Mouse (Mus musculus) hindbrain, embryonic 11.5 days (tissue): Measurements from ENCODE around the gene Lrrc74a. TPM values are rescaled to one million over a fixed set of nuclear protein-coding genes. Genes with fewer than 3 reads are reported as not detected.

ENCODE experiments used
- ATAC-seq: fragments of 200-750 bp; cut with Nextera tagmentation; 2 replicates; pipeline ENCODE4 v1.8.0; 2017; ENCODE audit warnings: mild to moderate bottlenecking, moderate TSS enrichment, moderate library complexity; ENCODE audit not compliant: low FRiP score
- DNase-seq: peaks from one replicate; pipeline ENCODE4 v3.0.0-alpha.2; 2015; ENCODE audit warnings: low spot score
- H3K27ac ChIP-seq: fragments of 300-500 bp; sonication (generic); 2 replicates; pipeline ENCODE4 v1.5.1; 2014; ENCODE audit warnings: mild to moderate bottlenecking, low read depth, low read length
- H3K27me3 ChIP-seq: fragments of 300-500 bp; sonication (generic); 2 replicates; pipeline ENCODE4 v1.6.1; 2014; ENCODE audit warnings: mild to moderate bottlenecking, low read length, moderate library complexity, mixed read lengths; ENCODE audit not compliant: control insufficient read depth, insufficient read depth
- H3K36me3 ChIP-seq: fragments of 300-500 bp; sonication (generic); 2 replicates; pipeline ENCODE4 v1.6.1; 2014; ENCODE audit warnings: mild to moderate bottlenecking, low read length, moderate library complexity, mixed read lengths; ENCODE audit not compliant: control insufficient read depth, insufficient read depth
- H3K4me1 ChIP-seq: fragments of 300-500 bp; sonication (generic); replicated peaks from 2 replicates; pipeline ENCODE4 v1.6.1; 2014; ENCODE audit warnings: low read length, mixed read lengths; ENCODE audit not compliant: control insufficient read depth, insufficient read depth
- H3K4me2 ChIP-seq: fragments of 300-500 bp; sonication (generic); replicated peaks from 2 replicates; pipeline ENCODE4 v1.6.1; 2014; ENCODE audit warnings: mild to moderate bottlenecking, low read depth, low read length
- H3K4me3 ChIP-seq: fragments of 300-500 bp; sonication (generic); 2 replicates; pipeline ENCODE4 v1.5.1; 2014; ENCODE audit warnings: low read depth, low read length
- H3K9ac ChIP-seq: fragments of 300-500 bp; sonication (generic); 2 replicates; pipeline ENCODE4 v1.6.1; 2014; ENCODE audit warnings: low read depth, low read length
- H3K9me3 ChIP-seq: fragments of 300-500 bp; sonication (generic); 2 replicates; pipeline ENCODE4 v1.6.1; 2016; ENCODE audit warnings: low read length; ENCODE audit not compliant: control insufficient read depth
- WGBS: fragments of 180-500 bp; shearing (Covaris S2); extraction: QIAGEN DNeasy Blood & Tissue Kit; methylation state at CpG from one replicate; pipeline ENCODE4 v1.1.7; 2014; 5-methylcytosine and 5-hydroxymethylcytosine counted together
- polyA plus RNA-seq: library from polyadenylated mRNA; unstranded; fragments of >200 nt; fragmentation: Nextera tagmentation; extraction: Ambion mirVana; gene quantifications from 2 replicates; pipeline ENCODE4 v1.2.1, GENCODE M21; 2014

Gene Lrrc74a
- polyA plus RNA-seq, 1 experiment from 2014 or later = not detected

DNA sequence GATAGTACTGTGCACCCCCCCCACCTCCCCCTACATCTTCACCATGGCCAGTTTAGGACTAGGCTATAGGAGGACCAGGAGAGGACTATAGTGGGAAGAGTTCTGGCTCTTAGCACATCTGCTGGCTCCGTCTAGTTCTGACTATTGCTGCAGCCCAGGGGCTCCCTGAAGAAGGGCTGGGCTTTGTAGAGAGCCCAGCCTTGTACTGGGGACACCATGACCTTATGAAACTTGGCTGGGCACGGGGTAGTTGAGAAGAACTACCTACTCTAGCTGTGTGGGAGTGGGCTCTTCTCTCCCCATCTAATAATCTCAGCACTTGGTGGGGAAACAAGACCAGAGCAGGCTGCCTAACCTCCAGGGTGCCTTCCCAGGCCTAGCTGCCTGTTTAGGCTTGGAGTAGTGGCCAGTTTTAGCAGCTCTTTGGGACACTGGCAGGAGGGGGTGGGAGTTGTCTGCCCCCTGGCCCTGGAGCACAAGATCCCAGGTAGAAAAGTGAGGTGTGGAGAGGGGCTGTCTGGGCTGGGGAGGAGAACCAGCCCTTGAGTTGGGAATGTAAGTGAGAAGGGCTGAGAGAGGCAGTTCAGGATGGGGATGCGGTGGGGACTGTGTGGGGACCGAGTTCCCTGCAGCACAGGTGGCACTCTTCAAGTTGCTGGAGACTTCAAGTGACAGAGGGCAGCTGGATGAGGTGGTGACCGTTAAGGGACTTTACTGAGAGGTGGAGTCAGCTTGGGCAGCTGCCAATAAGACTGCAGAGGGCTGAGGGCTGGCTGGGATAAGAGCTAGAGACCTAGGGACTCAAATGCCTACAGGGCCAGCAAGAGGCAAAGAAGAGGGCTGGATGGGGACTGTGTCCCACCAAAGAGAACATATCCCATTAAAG is 41.5 kb upstream of the Lrrc74a start:
- H3K36me3 ChIP-seq = no peaks in the 10 kb centered on the region; the same call in 1 of the 2 replicates
- DNase-seq (no peak), ATAC-seq (no peak)
- 82% methylated on average over 5 of the region's 5 CpGs for WGBS
- H3K4me2 ChIP-seq = no peak overlapping the region
- H3K27me3 ChIP-seq = no peaks in the 10 kb centered on the region
- H3K4me3 ChIP-seq = no peak overlapping the region
- no peak overlapping the region for H3K9ac ChIP-seq
- H3K27ac ChIP-seq = no peak overlapping the region
- no peaks in the 10 kb centered on the region for H3K4me1 ChIP-seq
- no peaks in the 10 kb centered on the region for H3K9me3 ChIP-seq

DNA sequence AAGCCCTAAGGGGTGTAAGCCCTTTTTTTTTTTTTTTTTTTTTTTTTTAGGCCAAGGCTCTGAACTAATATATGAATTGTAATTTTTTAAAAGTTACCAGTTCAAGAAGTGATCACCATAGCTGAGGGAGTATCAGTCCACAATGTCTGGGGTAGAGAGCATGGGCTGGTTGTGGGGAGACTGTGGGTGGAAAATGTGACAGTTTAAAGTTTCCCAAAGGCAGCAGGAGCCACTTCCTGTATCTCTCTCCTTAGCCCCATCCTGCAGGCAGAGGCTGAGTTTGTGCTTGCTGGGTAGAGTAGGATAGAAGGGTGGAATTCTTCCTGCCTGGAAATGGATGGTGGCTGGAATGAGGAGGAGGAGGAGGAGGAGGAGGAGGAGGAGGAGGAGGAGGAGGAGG is 40.8 kb upstream of the Lrrc74a start:
- Histone ChIP-seq H3K27me3 (no peaks in the 10 kb centered on the region), H3K9ac (no peak overlapping the region), H3K27ac (no peak overlapping the region), H3K4me3 (no peak overlapping the region), H3K4me1 (no peaks in the 10 kb centered on the region), H3K4me2 (no peak overlapping the region), H3K36me3 (no peaks in the 10 kb centered on the region; the same call in 1 of the 2 replicates), H3K9me3 (no peaks in the 10 kb centered on the region)
- ATAC-seq (no peak), DNase-seq (no peak)

DNA sequence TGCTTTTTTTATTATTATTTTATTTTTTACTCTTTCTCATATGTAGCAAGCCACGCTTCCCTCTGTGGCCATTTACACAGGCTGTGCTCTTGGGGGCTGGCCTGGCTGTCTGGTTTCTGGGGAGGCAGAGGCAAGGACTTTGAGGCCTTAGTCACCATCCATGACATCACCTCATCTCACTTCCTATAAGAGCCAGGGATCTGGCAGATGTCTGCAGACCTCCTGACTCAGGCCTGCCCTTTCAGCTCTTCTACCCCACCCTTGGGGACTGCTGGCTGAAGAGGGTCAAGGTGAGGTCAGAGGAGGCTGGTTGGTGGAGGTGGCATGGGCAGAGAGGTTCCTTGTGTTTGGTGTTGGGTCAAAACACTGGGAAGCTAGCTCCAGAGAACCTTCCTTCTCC is 39.7 kb upstream of the Lrrc74a start:
- no peak overlapping the region for H3K27ac ChIP-seq
- H3K36me3 ChIP-seq = no peaks in the 10 kb centered on the region; the same call in 1 of the 2 replicates
- ATAC-seq (no peak), DNase-seq (no peak)
- 86% methylated on average over 1 of the region's 1 CpGs for WGBS
- H3K4me3 ChIP-seq = no peak overlapping the region
- no peak overlapping the region for H3K9ac ChIP-seq
- H3K27me3 ChIP-seq = no peaks in the 10 kb centered on the region
- no peaks in the 10 kb centered on the region for H3K9me3 ChIP-seq
- no peaks in the 10 kb centered on the region for H3K4me1 ChIP-seq
- H3K4me2 ChIP-seq = no peak overlapping the region

DNA sequence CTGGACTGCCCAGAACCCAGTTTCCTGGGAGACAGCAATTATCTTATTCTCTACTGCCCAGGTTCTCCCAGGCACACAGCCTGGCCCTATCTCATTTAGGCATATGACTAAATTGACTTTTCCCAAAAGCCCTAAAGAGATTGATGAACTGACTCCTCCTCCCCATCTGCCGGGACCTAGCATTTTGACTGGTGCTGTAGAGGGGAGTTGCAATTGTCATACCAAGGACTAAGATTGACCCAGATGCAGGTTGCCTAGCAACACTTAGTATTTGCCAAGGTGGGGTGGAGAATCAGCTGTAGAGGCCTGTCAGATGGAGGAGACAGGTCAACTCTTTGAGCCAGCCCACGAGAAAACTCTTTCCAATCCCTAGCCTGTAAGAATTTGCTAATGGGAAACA is 36.2 kb upstream of the Lrrc74a start:
- no peaks in the 10 kb centered on the region for H3K27me3 ChIP-seq
- H3K4me2 ChIP-seq = no peak overlapping the region
- H3K4me1 ChIP-seq = peaks cover 7% of the 10 kb centered on the region; the same call in 1 of the 2 replicates
- no peak overlapping the region for H3K27ac ChIP-seq
- H3K9me3 ChIP-seq = no peaks in the 10 kb centered on the region
- no peak overlapping the region for H3K4me3 ChIP-seq
- H3K9ac ChIP-seq = no peak overlapping the region
- H3K36me3 ChIP-seq = no peaks in the 10 kb centered on the region; the same call in 1 of the 2 replicates
- DNase-seq (peak; percentile 36), ATAC-seq (peak; percentile 33; the same call in 1 of the 2 replicates)
- 54% methylated on average over 2 of the region's 2 CpGs for WGBS

DNA sequence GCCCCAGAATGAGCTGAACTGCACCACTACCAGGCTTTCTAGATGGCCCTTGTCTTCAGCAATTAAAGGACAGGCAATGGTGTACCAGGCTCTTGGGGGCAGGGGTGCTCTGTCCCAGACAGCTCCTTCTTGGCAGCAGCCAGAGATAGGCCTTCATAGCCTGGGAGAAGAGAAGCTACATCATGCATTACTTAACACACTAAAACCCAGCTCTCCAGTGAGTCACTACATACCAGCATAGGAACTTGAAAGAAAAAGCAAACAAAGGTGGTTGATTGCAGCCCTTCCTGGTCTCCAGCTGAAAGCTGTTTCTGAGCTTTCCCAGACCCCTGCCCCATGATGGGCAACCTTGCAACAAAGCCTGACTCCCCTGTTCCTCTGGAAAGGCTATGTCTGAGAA is 35.6 kb upstream of the Lrrc74a start:
- no peak for DNase-seq
- peak overlapping the region; percentile 86; the same call in 1 of the 2 replicates for H3K27ac ChIP-seq
- H3K9me3 ChIP-seq = no peaks in the 10 kb centered on the region
- H3K4me1 ChIP-seq = peaks cover 7% of the 10 kb centered on the region; the same call in 1 of the 2 replicates
- no peak for ATAC-seq
- no peak overlapping the region for H3K4me2 ChIP-seq
- H3K36me3 ChIP-seq = no peaks in the 10 kb centered on the region; the same call in 1 of the 2 replicates
- no peak overlapping the region for H3K9ac ChIP-seq
- H3K27me3 ChIP-seq = no peaks in the 10 kb centered on the region
- no peak overlapping the region for H3K4me3 ChIP-seq

DNA sequence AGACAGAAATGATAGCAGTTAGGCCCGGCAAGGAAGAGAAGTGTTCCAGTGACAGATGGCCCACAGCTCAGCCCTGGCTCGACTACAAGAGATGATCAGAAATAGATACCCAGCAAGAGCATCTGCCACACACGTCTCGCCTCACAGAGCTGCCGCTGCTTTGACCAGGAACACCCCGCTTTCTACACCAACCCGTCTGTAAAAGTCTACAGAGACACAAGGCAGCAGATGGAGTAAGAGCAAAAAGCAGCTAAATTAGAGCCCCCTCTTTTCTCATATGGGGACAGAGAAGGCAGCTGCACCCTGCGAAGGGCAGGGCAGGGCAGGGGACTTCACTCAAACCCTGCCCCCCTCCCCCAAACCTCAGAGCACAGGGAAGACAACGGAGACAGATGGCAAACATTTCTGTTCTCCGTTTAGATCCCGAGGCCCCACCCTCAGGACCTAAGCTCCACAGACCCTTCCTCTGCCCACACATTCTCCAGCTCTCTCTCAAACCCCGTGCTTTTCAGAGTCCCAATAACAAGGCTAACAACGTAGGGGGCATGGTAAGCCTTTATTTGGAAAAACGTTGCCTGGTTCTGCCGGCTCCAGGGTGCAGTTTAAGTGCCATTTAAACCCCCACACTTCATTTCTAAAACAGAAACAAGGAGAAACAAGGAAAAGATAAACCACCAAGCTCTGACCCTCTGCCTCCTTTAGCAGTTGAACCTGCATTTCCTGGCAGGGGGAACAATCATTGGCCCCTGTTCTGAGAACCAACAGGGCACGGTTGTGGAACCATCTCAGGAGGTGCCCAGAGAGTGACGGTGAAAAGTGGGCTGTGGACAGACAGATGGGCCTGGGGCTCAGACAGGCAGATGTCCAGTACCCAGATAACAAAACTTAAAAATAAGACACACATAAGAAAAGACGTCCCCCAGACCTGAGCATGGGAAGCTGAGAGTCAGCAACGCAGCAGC is 33.9 kb upstream of the Lrrc74a start:
- no peak overlapping the region for H3K9ac ChIP-seq
- ATAC-seq (peak; percentile 73), DNase-seq (peak; percentile 52)
- WGBS = 33% methylated on average over 19 of the region's 19 CpGs
- H3K27me3 ChIP-seq = no peaks in the 10 kb centered on the region
- peak overlapping the region; percentile 86 for H3K27ac ChIP-seq
- H3K9me3 ChIP-seq = no peaks in the 10 kb centered on the region
- H3K4me2 ChIP-seq = 0 out of 2 replicates have a peak overlapping the region, but pooled peaks have one; percentile 15
- no peaks in the 10 kb centered on the region; the same call in 1 of the 2 replicates for H3K36me3 ChIP-seq
- peaks cover 7% of the 10 kb centered on the region; the same call in 1 of the 2 replicates for H3K4me1 ChIP-seq
- peak overlapping the region; percentile 3; the same call in 1 of the 2 replicates for H3K4me3 ChIP-seq

DNA sequence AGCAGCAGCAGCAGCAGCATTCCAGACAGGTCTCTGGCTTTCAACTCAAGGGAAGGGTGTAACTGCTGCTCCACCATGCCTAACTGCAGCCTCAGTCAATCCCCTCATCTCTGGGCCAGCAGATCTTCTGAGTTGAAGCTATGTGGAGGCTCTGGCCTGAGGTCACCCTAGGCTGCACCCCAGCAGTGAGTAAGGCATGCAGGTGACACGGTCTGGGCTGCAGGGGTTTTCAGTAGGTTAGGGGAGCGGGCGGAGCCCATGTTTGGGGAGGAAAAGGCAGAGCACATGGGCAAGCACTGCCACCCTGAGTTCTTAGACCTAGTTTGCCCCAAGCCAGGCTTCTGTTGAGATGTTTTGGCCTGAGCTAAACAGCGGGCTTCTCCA is 33.2 kb upstream of the Lrrc74a start:
- DNase-seq (no peak), ATAC-seq (no peak)
- H3K9ac ChIP-seq = no peak overlapping the region
- H3K4me1 ChIP-seq = peaks cover 7% of the 10 kb centered on the region; the same call in 1 of the 2 replicates
- no peak overlapping the region for H3K4me2 ChIP-seq
- H3K27ac ChIP-seq = peak overlapping the region; percentile 86
- no peaks in the 10 kb centered on the region for H3K27me3 ChIP-seq
- no peaks in the 10 kb centered on the region for H3K9me3 ChIP-seq
- no peak overlapping the region for H3K4me3 ChIP-seq
- WGBS = 59% methylated on average over 4 of the region's 4 CpGs
- no peaks in the 10 kb centered on the region; the same call in 1 of the 2 replicates for H3K36me3 ChIP-seq

DNA sequence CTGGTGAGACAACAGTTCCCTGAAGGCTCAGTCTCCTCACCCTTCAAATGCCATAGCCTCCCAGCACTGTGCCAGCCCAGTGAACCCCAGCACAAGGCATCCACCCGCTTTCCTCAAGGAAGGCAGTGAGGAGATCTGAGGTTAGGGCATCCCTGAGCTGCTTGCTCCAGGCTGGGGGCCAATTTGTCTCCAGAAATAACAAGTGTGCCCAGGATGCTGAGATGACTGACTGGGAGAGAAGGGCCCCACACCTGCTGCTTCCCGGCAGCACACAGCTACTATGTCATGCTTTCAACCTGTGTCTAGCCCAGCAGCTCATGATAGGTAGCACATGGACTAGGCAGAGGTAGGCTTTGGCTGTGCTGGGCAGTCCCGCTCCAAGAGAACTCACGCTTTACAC is 32.7 kb upstream of the Lrrc74a start:
- H3K27me3 ChIP-seq = no peaks in the 10 kb centered on the region
- WGBS = 91% methylated on average over 4 of the region's 4 CpGs
- no peak overlapping the region for H3K4me3 ChIP-seq
- H3K4me2 ChIP-seq = no peak overlapping the region
- peaks cover 7% of the 10 kb centered on the region; the same call in 1 of the 2 replicates for H3K4me1 ChIP-seq
- H3K27ac ChIP-seq = no peak overlapping the region
- DNase-seq (no peak), ATAC-seq (no peak)
- no peaks in the 10 kb centered on the region for H3K36me3 ChIP-seq
- H3K9me3 ChIP-seq = no peaks in the 10 kb centered on the region
- no peak overlapping the region for H3K9ac ChIP-seq
